Mouse (Mus musculus) duodenum, adult 2 months (tissue): ENCODE data around the gene Jhy. TPM values are rescaled to one million over a fixed set of nuclear protein-coding genes. Genes with fewer than 3 reads are reported as not detected.

ENCODE experiments used
- polyA plus RNA-seq: library from polyadenylated mRNA; depleted of rRNA; stranded (reverse); fragments of >200 nt; gene quantifications from 2 replicates; pipeline ENCODE4 v1.2.3, GENCODE M21; 2012; ENCODE audit warnings: low replicate concordance; rRNA removed

Jhy gene
- 0.07 TPM in 1 of 2 replicates, not detected in the other for polyA plus RNA-seq

DNA sequence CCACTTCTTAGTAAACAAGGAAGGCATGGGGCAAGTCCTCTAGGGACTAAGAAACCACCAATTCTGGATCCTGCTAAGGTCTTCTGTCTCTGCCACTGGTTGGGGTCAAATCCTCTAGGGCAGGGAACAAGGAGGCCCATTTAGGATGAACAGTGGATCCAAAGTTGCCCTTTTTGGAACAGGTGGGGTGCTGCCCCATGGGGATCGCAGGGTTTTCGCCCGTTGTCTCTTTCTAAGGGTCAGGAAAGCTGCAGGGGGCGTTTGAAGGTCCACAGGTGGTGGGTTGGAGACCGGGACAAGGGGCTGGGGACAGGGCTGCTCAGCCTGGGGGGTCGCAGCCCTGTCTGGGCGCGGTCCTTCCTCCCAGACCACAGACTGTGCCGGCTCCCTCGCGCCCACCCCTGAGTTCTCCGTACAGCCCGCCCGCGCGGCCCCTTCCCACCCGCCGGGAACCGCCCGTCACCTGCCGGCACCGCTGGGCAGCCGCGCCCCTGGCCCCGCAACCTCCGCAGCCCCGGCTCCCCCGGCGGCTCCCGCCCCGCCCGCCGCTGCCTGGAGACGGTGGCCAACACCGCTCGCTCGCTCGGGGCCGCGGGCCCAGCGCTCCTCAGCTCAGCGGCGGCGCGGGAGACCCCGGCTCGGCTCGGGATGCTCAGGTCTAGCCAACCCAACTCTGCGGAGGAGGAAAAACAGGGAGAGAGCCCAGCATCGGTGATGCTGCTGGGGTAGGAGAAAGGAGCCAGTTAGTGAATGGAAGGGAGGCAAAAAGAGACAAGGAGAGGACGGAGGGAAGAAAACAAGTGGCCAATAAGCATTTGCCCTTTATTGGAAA, at the start of gene Jhy:
Jhy (minus strand) TSS at position 533 of the 832 bp plus-strand sequence.

GRCm38 (mm10) chr9:41004415-41004814, 40.5 kb upstream of the Jhy start, which contains the start of gene Crtam:
Gene Crtam, minus strand, starts transcription at chr9:41004628.

DNA sequence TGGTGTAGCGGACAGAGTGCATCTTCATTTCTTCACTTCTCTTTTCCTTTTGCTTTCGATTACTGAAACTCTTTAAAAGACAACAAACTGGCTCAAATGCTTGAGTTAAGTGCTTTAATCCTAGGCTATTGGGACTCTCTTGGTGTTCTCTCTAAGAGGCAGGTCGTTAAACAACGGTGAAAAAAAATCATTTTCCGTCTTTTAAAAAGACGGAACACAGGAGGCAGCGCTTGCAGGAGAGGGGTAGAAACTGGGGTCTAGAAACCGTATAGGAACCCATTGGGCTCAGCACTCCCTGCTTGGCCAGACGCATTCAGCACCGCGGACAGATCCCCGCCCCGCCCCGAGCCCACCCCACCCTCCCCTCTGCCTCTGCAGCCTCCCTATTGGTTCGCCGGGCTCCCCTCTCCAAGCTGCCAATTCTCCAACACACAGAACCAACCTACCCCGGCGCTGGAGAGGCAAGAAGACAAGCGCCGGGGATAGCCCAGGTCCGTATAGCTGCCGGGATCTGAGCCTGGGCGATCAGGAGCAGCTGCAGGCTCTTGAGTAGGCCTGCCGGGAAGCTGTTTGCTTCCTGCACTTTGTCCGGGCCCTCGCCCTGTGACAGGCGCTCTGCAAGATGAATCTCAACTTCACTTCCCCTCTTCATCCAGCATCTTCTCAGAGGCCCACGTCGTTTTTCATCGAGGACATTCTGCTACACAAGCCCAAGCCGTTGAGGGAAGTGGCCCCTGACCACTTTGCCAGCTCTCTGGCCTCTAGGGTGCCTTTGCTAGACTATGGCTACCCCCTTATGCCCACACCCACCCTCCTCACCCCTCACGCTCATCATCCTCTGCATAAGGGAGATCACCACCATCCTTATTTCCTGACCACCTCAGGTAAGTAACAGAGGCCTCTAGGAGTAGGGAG, 90.1 kb downstream of the Jhy start, which contains the start of gene Bsx:
Bsx (plus strand) TSS at position 572 of the 915 bp plus-strand sequence.

Other genes with a start within 250 kb of the Jhy start
- gene Hspa8, start 163.1 kb downstream of the Jhy start, polyA plus RNA-seq: 798 and 1,020 TPM in 2 replicates
- 0.04 and 0.05 TPM in 2 replicates for gene Bsx, start 90.0 kb downstream of the Jhy start, polyA plus RNA-seq
- 0.11 TPM in 1 of 2 replicates, not detected in the other for gene Crtam, start 40.5 kb upstream of the Jhy start, polyA plus RNA-seq
- 0.90 and 1.2 TPM in 2 replicates for gene Ubash3b, start 197.6 kb upstream of the Jhy start, polyA plus RNA-seq